In genomic region chr2:52378448-52378804, GRCm38 (mm10) we compare ENCODE assay signal across 8 mouse cellular contexts. TPM values are rescaled to one million over a fixed set of nuclear protein-coding genes. Genes with fewer than 3 reads are reported as not detected.
DNase-seq lines count a peak whose midpoint lies in the region; ATAC-seq lines count a peak whose summit lies in the region.

Gene Neb (minus strand): TSS chr2:52378474.

- ATAC-seq in neural tube, embryonic 11.5 days (ENCODE audit: insufficient read depth, low FRiP score, low TSS enrichment) = no peak
- ATAC-seq in forebrain, embryonic 12.5 days (ENCODE audit: low FRiP score) = no peak
- ATAC-seq in intestine, embryonic 15.5 days = peak; percentile 47; the same call in 1 of the 2 replicates
- peak; percentile 59; the same call in 1 of the 2 replicates for ATAC-seq in monocyte, adult 5-6 weeks (replicated peaks; ENCODE audit: insufficient number of reproducible peaks, low FRiP score, low TSS enrichment, poor library complexity, severe bottlenecking)
- no peak for ATAC-seq in hindbrain, embryonic 13.5 days (ENCODE audit: low FRiP score)

- no peak within 1 kb of the TSS for H3K4me2 ChIP-seq in neural tube, embryonic 11.5 days (ENCODE audit: low read depth)
- H3K4me2 ChIP-seq in forebrain, embryonic 12.5 days = 0 out of 2 replicates have a peak within 1 kb of the TSS, but pooled peaks have one; percentile 1
- peak within 1 kb of the TSS; percentile 19; the same call in 1 of the 2 replicates for H3K4me2 ChIP-seq in intestine, embryonic 15.5 days (replicated peaks)
- H3K4me2 ChIP-seq in hindbrain, embryonic 13.5 days = no peak within 1 kb of the TSS

- DNase-seq in neural tube, embryonic 11.5 days (ENCODE audit: low spot score) = no peak
- no peak for DNase-seq in neural tube, embryonic 10.5 days (ENCODE audit: extremely low spot score, low spot score)
- no peak for DNase-seq in cerebellum, postnatal 10 days
- DNase-seq in right cerebral cortex, postnatal 36 days (ENCODE audit: low spot score in 2 of 2) = no peak

- no peaks in the 10 kb centered on the region for H3K27me3 ChIP-seq in neural tube, embryonic 11.5 days (ENCODE audit: control insufficient read depth, insufficient read depth, low read length)
- no peaks in the 10 kb centered on the region for H3K27me3 ChIP-seq in forebrain, embryonic 12.5 days
- H3K27me3 ChIP-seq in intestine, embryonic 15.5 days (replicated peaks) = no peaks in the 10 kb centered on the region
- H3K27me3 ChIP-seq in hindbrain, embryonic 13.5 days = no peaks in the 10 kb centered on the region

- H3K27ac ChIP-seq in neural tube, embryonic 11.5 days (ENCODE audit: low read depth, low read length) = no peak within 1 kb of the TSS
- H3K27ac ChIP-seq in forebrain, embryonic 12.5 days = no peak within 1 kb of the TSS
- no peak within 1 kb of the TSS for H3K27ac ChIP-seq in intestine, embryonic 15.5 days
- H3K27ac ChIP-seq in hindbrain, embryonic 13.5 days = no peak within 1 kb of the TSS

- no peaks in the 10 kb centered on the region for H3K9me3 ChIP-seq in neural tube, embryonic 11.5 days (ENCODE audit: control insufficient read depth, low read length)
- no peaks in the 10 kb centered on the region for H3K9me3 ChIP-seq in forebrain, embryonic 12.5 days
- no peaks in the 10 kb centered on the region for H3K9me3 ChIP-seq in intestine, embryonic 15.5 days
- no peaks in the 10 kb centered on the region for H3K9me3 ChIP-seq in hindbrain, embryonic 13.5 days

- H3K36me3 ChIP-seq in neural tube, embryonic 11.5 days (ENCODE audit: control insufficient read depth, insufficient read depth, low read length) = no peaks in the 10 kb centered on the region
- no peaks in the 10 kb centered on the region for H3K36me3 ChIP-seq in forebrain, embryonic 12.5 days (replicated peaks)
- H3K36me3 ChIP-seq in intestine, embryonic 15.5 days = no peaks in the 10 kb centered on the region
- no peaks in the 10 kb centered on the region for H3K36me3 ChIP-seq in hindbrain, embryonic 13.5 days

- H3K4me3 ChIP-seq in neural tube, embryonic 11.5 days (ENCODE audit: low read depth, low read length) = no peak within 1 kb of the TSS
- H3K4me3 ChIP-seq in forebrain, embryonic 12.5 days (replicated peaks) = no peak within 1 kb of the TSS
- no peak within 1 kb of the TSS for H3K4me3 ChIP-seq in intestine, embryonic 15.5 days (replicated peaks)
- no peak within 1 kb of the TSS for H3K4me3 ChIP-seq in hindbrain, embryonic 13.5 days

- 50% methylated on average over 7 of the region's 7 CpGs for WGBS in neural tube, embryonic 11.5 days
- WGBS in forebrain, embryonic 12.5 days = 54% methylated on average over 7 of the region's 7 CpGs
- WGBS in intestine, embryonic 15.5 days = 53% methylated on average over 7 of the region's 7 CpGs
- 55% methylated on average over 7 of the region's 7 CpGs for WGBS in hindbrain, embryonic 13.5 days

- no peaks in the 10 kb centered on the region for H3K4me1 ChIP-seq in neural tube, embryonic 11.5 days (ENCODE audit: control insufficient read depth, insufficient read depth, low read length)
- H3K4me1 ChIP-seq in forebrain, embryonic 12.5 days = no peaks in the 10 kb centered on the region
- H3K4me1 ChIP-seq in intestine, embryonic 15.5 days (replicated peaks) = no peaks in the 10 kb centered on the region
- no peaks in the 10 kb centered on the region for H3K4me1 ChIP-seq in hindbrain, embryonic 13.5 days (replicated peaks)

- H3K9ac ChIP-seq in neural tube, embryonic 11.5 days (ENCODE audit: low read length) = no peak within 1 kb of the TSS
- H3K9ac ChIP-seq in forebrain, embryonic 12.5 days = no peak within 1 kb of the TSS
- no peak within 1 kb of the TSS for H3K9ac ChIP-seq in intestine, embryonic 15.5 days
- no peak within 1 kb of the TSS for H3K9ac ChIP-seq in hindbrain, embryonic 13.5 days

RNA-seq across cellular contexts. Expression of gene Neb, which starts in this region (rescaled TPM):
- polyA plus RNA-seq in neural tube, embryonic 11.5 days (2014; fragmentation: Nextera tagmentation; extraction: Ambion mirVana) = 16.7 and 19.7 TPM in 2 replicates
- polyA plus RNA-seq in forebrain, embryonic 12.5 days (2016; fragmentation: Nextera tagmentation; extraction: Ambion mirVana) = 1.1 and 1.7 TPM in 2 replicates
- polyA plus RNA-seq in intestine, embryonic 15.5 days (2015; fragmentation: Nextera tagmentation; extraction: Ambion mirVana) = 0.59 and 1.4 TPM in 2 replicates
- 0.10 to 1.5 TPM (median 0.53 TPM) in 3 replicates for total RNA-seq in monocyte, adult 5-6 weeks (2017)
- 1.2 and 2.0 TPM in 2 replicates for polyA plus RNA-seq in hindbrain, embryonic 13.5 days (2015; fragmentation: Nextera tagmentation; extraction: Ambion mirVana)

Comparison
In these comparisons a context has a peak if more than half of its experiments do, and no peak if none do; other contexts are left out.
1. ATAC-seq: peak in intestine, embryonic 15.5 days (single experiment) and monocyte, adult 5-6 weeks (single experiment); none in neural tube, embryonic 11.5 days (single experiment), forebrain, embryonic 12.5 days (single experiment) and hindbrain, embryonic 13.5 days (single experiment).
2. H3K4me2 ChIP-seq: peak in forebrain, embryonic 12.5 days (single experiment) and intestine, embryonic 15.5 days (single experiment); none in neural tube, embryonic 11.5 days (single experiment) and hindbrain, embryonic 13.5 days (single experiment).